Mouse (Mus musculus) CH12.LX (cell line): ENCODE data around the gene Fuom. TPM values are rescaled to one million over a fixed set of nuclear protein-coding genes. Genes with fewer than 3 reads are reported as not detected.

Experiments used
- DNase-seq: peaks from one replicate; pipeline ENCODE4 v3.0.0-alpha.2; 2013; ENCODE audit errors: extremely low read depth
- H3K27ac ChIP-seq: 2 replicates; pipeline ENCODE4 v1.5.1; 2012; ENCODE audit warnings: low read depth, mild to moderate bottlenecking, control low read depth, moderate library complexity; ENCODE audit not compliant: insufficient read depth
- H3K27me3 ChIP-seq: replicated peaks from 2 replicates; pipeline ENCODE3; 2012; ENCODE audit warnings: inconsistent platforms
- H3K36me3 ChIP-seq, 2 experiments: replicated peaks in 1 of 2; 2 replicates each; pipeline versions ENCODE3 to v1.6.1; 2012; ENCODE audit warnings: inconsistent platforms in 1 of 2, low read length in 1 of 2, mild to moderate bottlenecking in 1 of 2, mixed read lengths in 1 of 2, moderate library complexity in 1 of 2; ENCODE audit not compliant: control insufficient read depth in 1 of 2, insufficient read depth in 1 of 2
- H3K4me1 ChIP-seq, 2 experiments: 2 replicates each; pipeline ENCODE4 v1.6.1; 2012; ENCODE audit warnings: inconsistent platforms in 1 of 2, moderate library complexity in 1 of 2; ENCODE audit not compliant: insufficient read depth in 2 of 2, control insufficient read depth in 1 of 2
- H3K4me2 ChIP-seq: 2 replicates; pipeline ENCODE4 v1.6.1; 2012; ENCODE audit warnings: low read depth, mild to moderate bottlenecking, control low read depth; ENCODE audit not compliant: poor library complexity, insufficient read depth, severe bottlenecking
- H3K4me3 ChIP-seq, 3 experiments: fragments of 150-350 bp in 1 of 3; sonication (generic) in 1 of 3; replicated peaks in 1 of 3; 2 replicates each; pipeline versions ENCODE3 to v1.5.1; 2011 to 2012; ENCODE audit warnings: low read depth in 2 of 3, low read length in 2 of 3, mild to moderate bottlenecking in 2 of 3, moderate library complexity in 2 of 3, control low read depth in 1 of 3, improper control_type of control experiment in 1 of 3, inconsistent platforms in 1 of 3, mixed read lengths in 1 of 3; ENCODE audit not compliant: poor library complexity in 1 of 3
- H3K79me2 ChIP-seq: replicated peaks from 2 replicates; pipeline ENCODE4 v1.6.1; 2012; ENCODE audit warnings: mild to moderate bottlenecking, moderate library complexity; ENCODE audit not compliant: control insufficient read depth, poor library complexity, insufficient read depth, severe bottlenecking; ENCODE audit errors: extremely low read depth
- H3K9ac ChIP-seq: 2 replicates; pipeline ENCODE4 v1.6.1; 2012; ENCODE audit warnings: low read depth, mild to moderate bottlenecking, control low read depth, moderate library complexity; ENCODE audit not compliant: insufficient read depth
- H3K9me3 ChIP-seq: replicated peaks from 2 replicates; pipeline ENCODE3; 2012; ENCODE audit warnings: low read length, inconsistent platforms, mixed read lengths
- CHD1 ChIP-seq: IDR thresholded peaks from 2 replicates; pipeline ENCODE4 v1.6.1; 2012; ENCODE audit warnings: low read depth, low read length, improper control_type of control experiment, inconsistent platforms
- CTCF ChIP-seq, 2 experiments: IDR thresholded peaks in 1 of 2; conservative IDR thresholded peaks in 1 of 2; 2 replicates each; pipeline ENCODE4 v1.5.1; 2011 to 2012; ENCODE audit warnings: low read depth in 2 of 2, low read length in 2 of 2, improper control_type of control experiment in 1 of 2, inconsistent platforms in 1 of 2, mild to moderate bottlenecking in 1 of 2, moderate library complexity in 1 of 2
- E2F4 ChIP-seq: IDR thresholded peaks from 2 replicates; pipeline ENCODE4 v1.6.1; 2011; ENCODE audit warnings: low read depth, low read length, improper control_type of control experiment; ENCODE audit not compliant: insufficient replicate concordance
- EP300 ChIP-seq: IDR thresholded peaks from 2 replicates; pipeline ENCODE4 v1.6.1; 2011; ENCODE audit warnings: low read length, improper control_type of control experiment
- ETS1 ChIP-seq: conservative IDR thresholded peaks from 2 replicates; pipeline ENCODE4 v1.6.1; 2012; ENCODE audit warnings: low read depth, mild to moderate bottlenecking, inconsistent platforms, low read length, improper control_type of control experiment, moderate library complexity
- GABPA ChIP-seq: IDR thresholded peaks from 2 replicates; pipeline ENCODE4 v1.6.1; 2012; ENCODE audit warnings: low read depth, low read length, improper control_type of control experiment, inconsistent platforms; ENCODE audit not compliant: insufficient replicate concordance
- HCFC1 ChIP-seq: IDR thresholded peaks from 2 replicates; pipeline ENCODE4 v1.6.1; 2012; ENCODE audit warnings: low read depth, mild to moderate bottlenecking, inconsistent platforms, low read length, improper control_type of control experiment
- IRF4 ChIP-seq: IDR thresholded peaks from 2 replicates; pipeline ENCODE4 v1.6.1; 2014; ENCODE audit warnings: low read depth, mild to moderate bottlenecking, inconsistent platforms, low read length, improper control_type of control experiment
- JUND ChIP-seq: conservative IDR thresholded peaks from 2 replicates; pipeline ENCODE4 v1.6.1; 2011; ENCODE audit warnings: low read depth, low read length, improper control_type of control experiment
- MAX ChIP-seq: IDR thresholded peaks from 2 replicates; pipeline ENCODE4 v1.6.1; 2011; ENCODE audit warnings: low read length, improper control_type of control experiment
- MEF2A ChIP-seq: IDR thresholded peaks from 2 replicates; pipeline ENCODE4 v1.6.1; 2014; ENCODE audit warnings: low read depth, mild to moderate bottlenecking, inconsistent platforms, low read length, improper control_type of control experiment, borderline replicate concordance
- MXI1 ChIP-seq: IDR thresholded peaks from 2 replicates; pipeline ENCODE4 v1.6.1; 2011; ENCODE audit warnings: mild to moderate bottlenecking, low read depth, low read length, improper control_type of control experiment
- NRF1 ChIP-seq: IDR thresholded peaks from 2 replicates; pipeline ENCODE4 v1.6.1; 2014; ENCODE audit warnings: low read depth, mild to moderate bottlenecking, inconsistent platforms, low read length, improper control_type of control experiment, moderate library complexity
- PAX5 ChIP-seq: IDR thresholded peaks from 2 replicates; pipeline ENCODE4 v1.6.1; 2012; ENCODE audit warnings: low read length, inconsistent platforms, mixed read lengths
- RAD21 ChIP-seq: IDR thresholded peaks from 2 replicates; pipeline ENCODE4 v1.6.1; 2011; ENCODE audit warnings: low read depth, mild to moderate bottlenecking, low read length, improper control_type of control experiment, moderate library complexity
- RCOR1 ChIP-seq: conservative IDR thresholded peaks from 2 replicates; pipeline ENCODE4 v1.6.1; 2012; ENCODE audit warnings: low read depth, mild to moderate bottlenecking, inconsistent platforms, low read length, improper control_type of control experiment
- SIN3A ChIP-seq: IDR thresholded peaks from 2 replicates; pipeline ENCODE4 v1.6.1; 2012; ENCODE audit warnings: low read length, improper control_type of control experiment, inconsistent platforms
- SMC3 ChIP-seq: IDR thresholded peaks from 2 replicates; pipeline ENCODE4 v1.6.1; 2011; ENCODE audit warnings: low read depth, low read length, improper control_type of control experiment
- TBP ChIP-seq: conservative IDR thresholded peaks from 2 replicates; pipeline ENCODE4 v1.6.1; 2011; ENCODE audit warnings: low read depth, low read length, improper control_type of control experiment
- USF2 ChIP-seq: conservative IDR thresholded peaks from 2 replicates; pipeline ENCODE4 v1.6.1; 2011; ENCODE audit warnings: low read depth, low read length, improper control_type of control experiment
- ZC3H11A ChIP-seq: IDR thresholded peaks from 2 replicates; pipeline ENCODE4 v1.6.1; 2012; ENCODE audit warnings: low read depth, mild to moderate bottlenecking, inconsistent platforms, low read length, improper control_type of control experiment
- ZMIZ1 ChIP-seq: IDR thresholded peaks from 2 replicates; pipeline ENCODE4 v1.6.1; 2012; ENCODE audit warnings: low read depth, mild to moderate bottlenecking, inconsistent platforms, low read length, improper control_type of control experiment
- dilution Hi-C: fragments of 300-500 bp; cut with MboI; formaldehyde crosslinking; loops from 2 replicates; pipeline ENCODE4 v1.14.3; 2020; ENCODE audit warnings: low sequenced_read_pairs; ENCODE audit not compliant: extremely low pct_unique_long_range_greater_than_20kb, extremely low pct_ligation_motif_present
- in situ Hi-C: fragments of 300-500 bp; cut with MboI; formaldehyde crosslinking; loops from 3 replicates; pipeline ENCODE4 v1.14.3; 2019; ENCODE audit warnings: low sequenced_read_pairs, low pct_ligation_motif_present, low pct_unique_long_range_greater_than_20kb, mixed read lengths
- polyA plus RNA-seq: library from polyadenylated mRNA; unstranded; fragments of >175 nt; gene quantifications from 2 replicates; pipeline ENCODE4 v1.2.1, GENCODE M21; 2012; ENCODE audit warnings: low read depth; ENCODE audit not compliant: insufficient read length
- total RNA-seq, 2 experiments: library from RNA; depleted of rRNA; stranded (reverse); fragments of 300-350 nt in 1 of 2; fragments of >200 nt in 1 of 2; gene quantifications; 2 replicates each; pipeline ENCODE4 v1.2.3; 2012 to 2014

Gene Fuom
- total and polyA plus RNA-seq, 3 experiments = 0.86 to 1.8 TPM; not detected in 1

DNA sequence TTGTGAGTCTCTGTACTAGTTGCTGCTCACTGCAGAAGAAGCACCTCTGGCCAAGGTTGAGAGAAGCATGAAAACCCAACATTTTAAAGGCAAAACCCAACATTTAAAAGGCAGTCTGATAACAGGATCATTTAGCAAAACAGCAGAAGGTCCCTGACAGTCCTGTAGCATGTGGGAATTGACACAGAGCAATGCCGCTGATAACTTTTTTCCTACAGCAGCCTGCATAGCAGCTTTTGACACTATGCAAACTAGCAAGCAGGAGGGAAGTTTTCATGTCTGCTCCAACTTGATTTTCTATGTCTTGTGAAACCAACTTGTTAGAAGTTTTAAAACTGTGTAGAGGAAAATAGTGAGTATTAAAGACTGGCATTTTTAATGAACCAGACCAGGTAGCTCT lies 22.1 kb upstream of the Fuom start:
- Histone ChIP-seq H3K27ac (peak overlapping the region; percentile 93), H3K9ac (peak overlapping the region; percentile 46), H3K4me1 (peaks cover 22 to 81% of the 10 kb centered on the region in 2 experiments), H3K79me2 (peaks cover 3% of the 10 kb centered on the region), H3K9me3 (no peaks in the 10 kb centered on the region), H3K4me2 (peak overlapping the region; percentile 72), H3K27me3 (no peaks in the 10 kb centered on the region), H3K4me3 (no peak overlapping the region), H3K36me3 (peaks cover 4 to 13% of the 10 kb centered on the region in 2 experiments)
- dilution Hi-C loops = no loop called here
- DNase-seq = no peak
- TF ChIP-seq RAD21 (no peak), NRF1 (no peak), MEF2A (no peak), CHD1 (no peak), ZMIZ1 (no peak), GABPA (no peak), SMC3 (no peak), SIN3A (peak; percentile 78), PAX5 (no peak), HCFC1 (no peak), EP300 (peak; percentile 16; the same call in 1 of the 2 replicates), CTCF (conservative IDR thresholded peaks at IDR 0.05 in 1 of 2, IDR thresholded peaks at IDR 0.05 in 1 of 2; ENCODE audit: low read depth in 2 of 2, low read length in 2 of 2) (no peak), ZC3H11A (no peak), USF2 (no peak), IRF4 (no peak; the same call in 1 of the 2 replicates), RCOR1 (no peak), E2F4 (no peak), TBP (no peak), MXI1 (peak; percentile 76; the same call in 1 of the 2 replicates), ETS1 (no peak; the same call in 1 of the 2 replicates), JUND (no peak), MAX (no peak; the same call in 1 of the 2 replicates)
- in situ Hi-C loops = no loop called here

GRCm38 (mm10) chr7:140122765-140123164 lies 20.5 kb upstream of the Fuom start:
- peak overlapping the region in 2 of 3 experiments; percentile 2 to 12 for H3K4me3 ChIP-seq
- TF ChIP-seq CHD1 (peak; percentile 67; the same call in 1 of the 2 replicates), ETS1 (peak; percentile 28; the same call in 1 of the 2 replicates), RAD21 (no peak)
- H3K9me3 ChIP-seq = no peaks in the 10 kb centered on the region
- peaks cover 3% of the 10 kb centered on the region for H3K79me2 ChIP-seq
- H3K36me3 ChIP-seq = peaks cover 0 to 8% of the 10 kb centered on the region in 2 experiments
- peaks cover 22 to 78% of the 10 kb centered on the region in 2 experiments for H3K4me1 ChIP-seq
- dilution Hi-C loops = no loop called here
- peak overlapping the region; percentile 8 for H3K9ac ChIP-seq
- in situ Hi-C loops = no loop called here
- no peaks in the 10 kb centered on the region for H3K27me3 ChIP-seq
- peak overlapping the region; percentile 82 for H3K27ac ChIP-seq
- H3K4me2 ChIP-seq = peak overlapping the region; percentile 67
- no peak for DNase-seq
